Mouse (Mus musculus): ENCODE measurements around the gene Rhox2e.
"Not testable (repeated sequence)": the region's sequence is repeated elsewhere in the genome, so short reads cannot be mapped to it uniquely, and the experiment has no call there.

The Rhox2e gene

DNA sequence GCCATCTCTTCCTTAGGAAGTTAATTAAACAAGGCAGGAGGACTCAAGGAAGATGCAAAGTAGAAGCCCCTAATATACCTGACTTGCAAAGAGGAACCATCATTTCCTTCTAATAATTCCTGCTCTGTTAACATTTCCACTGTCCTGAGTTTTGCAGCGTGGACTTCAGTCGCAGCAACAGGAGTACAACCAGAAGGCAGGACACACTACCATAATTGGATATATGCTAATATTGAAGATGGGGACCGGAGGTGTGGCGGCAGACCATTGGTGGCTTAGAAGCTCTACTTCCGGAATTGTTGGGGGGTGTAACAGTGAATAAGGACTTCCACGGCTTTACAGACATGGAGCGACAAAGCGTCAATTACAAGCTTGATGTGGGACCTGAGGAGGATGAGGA is at the start of gene Rhox2e:
Gene Rhox2e (plus strand): TSS at position 301 of the 400 bp plus-strand sequence.
- DNase-seq: not testable (repeated sequence)

DNA sequence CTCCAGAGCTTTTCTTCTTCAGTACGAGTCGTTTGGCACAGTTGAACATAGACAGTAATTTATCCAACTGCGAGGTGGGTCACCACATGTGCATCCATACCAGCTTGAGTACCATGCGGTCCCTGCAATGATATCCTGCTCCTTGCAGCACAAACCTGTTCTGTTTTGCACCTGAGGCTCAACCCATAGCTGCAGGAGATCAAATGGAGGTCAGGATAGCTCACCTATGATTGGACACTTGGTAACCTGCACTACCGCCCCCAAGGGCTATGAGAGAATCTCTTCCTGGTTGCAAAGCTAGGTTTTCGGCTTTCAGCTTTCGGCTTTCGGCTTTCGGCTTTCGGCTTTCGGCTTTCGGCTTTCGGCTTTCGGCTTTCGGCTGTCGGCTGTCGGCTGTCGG is 16.2 kb upstream of the Rhox2e start, which contains the start of gene Rhox4d:
Gene Rhox4d (plus strand): TSS at position 301 of the 400 bp plus-strand sequence.
- not testable (repeated sequence) for DNase-seq

DNA sequence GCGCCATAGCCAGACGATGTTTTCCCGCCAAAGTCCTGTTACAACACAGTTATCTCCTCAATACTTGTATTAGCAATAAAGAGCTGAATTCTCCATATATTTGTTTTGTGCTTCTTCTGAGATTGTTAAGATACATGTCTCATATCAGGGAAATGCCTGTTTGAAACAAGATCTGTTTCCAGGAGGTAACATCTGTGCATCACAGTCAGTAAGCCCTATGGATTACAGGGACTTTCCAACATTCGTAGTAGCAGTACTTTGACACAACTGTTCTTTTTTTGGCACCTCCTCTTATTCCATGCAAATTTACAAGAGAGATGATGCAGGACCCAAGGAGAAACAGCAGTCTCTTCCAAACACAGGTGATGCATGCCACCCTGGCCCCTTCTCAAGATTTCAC is 11.5 kb downstream of the Rhox2e start, which contains the start of gene Rhox3e:
Gene Rhox3e (plus strand): TSS at position 301 of the 400 bp plus-strand sequence.
- not testable (repeated sequence) for DNase-seq

DNA sequence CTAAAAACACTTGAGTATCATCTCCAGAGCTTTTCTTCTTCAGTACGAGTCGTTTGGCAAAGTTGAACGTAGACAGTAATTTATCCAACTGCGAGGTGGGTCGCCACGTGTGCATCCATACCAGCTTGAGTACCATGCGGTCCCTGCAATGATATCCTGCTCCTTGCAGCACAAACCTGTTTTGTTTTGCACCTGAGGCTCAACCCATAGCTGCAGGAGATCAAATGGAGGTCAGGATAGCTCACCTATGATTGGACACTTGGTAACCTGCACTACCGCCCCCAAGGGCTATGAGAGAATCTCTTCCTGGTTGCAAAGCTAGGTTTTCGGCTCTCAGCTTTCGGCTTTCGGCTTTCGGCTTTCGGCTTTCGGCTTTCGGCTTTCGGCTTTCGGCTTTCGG is 26.9 kb downstream of the Rhox2e start, which contains the start of gene Rhox4e:
Gene Rhox4e (plus strand): TSS at position 301 of the 400 bp plus-strand sequence.
- DNase-seq: not testable (repeated sequence)

DNA sequence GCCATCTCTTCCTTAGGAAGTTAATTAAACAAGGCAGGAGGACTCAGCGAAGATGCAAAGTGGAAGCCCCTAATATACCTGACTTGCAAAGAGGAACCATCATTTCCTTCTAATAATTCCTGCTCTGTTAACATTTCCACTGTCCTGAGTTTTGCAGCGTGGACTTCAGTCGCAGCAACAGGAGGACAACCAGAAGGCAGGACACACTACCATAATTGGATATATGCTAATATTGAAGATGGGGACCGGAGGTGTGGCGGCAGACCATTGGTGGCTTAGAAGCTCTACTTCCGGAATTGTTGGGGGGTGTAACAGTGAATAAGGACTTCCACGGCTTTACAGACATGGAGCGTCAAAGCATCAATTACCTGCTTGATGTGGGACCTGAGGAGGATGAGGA is 40.9 kb downstream of the Rhox2e start, which contains the start of gene Rhox2f:
Gene Rhox2f (plus strand): TSS at position 301 of the 400 bp plus-strand sequence.
- DNase-seq: not testable (repeated sequence)

DNA sequence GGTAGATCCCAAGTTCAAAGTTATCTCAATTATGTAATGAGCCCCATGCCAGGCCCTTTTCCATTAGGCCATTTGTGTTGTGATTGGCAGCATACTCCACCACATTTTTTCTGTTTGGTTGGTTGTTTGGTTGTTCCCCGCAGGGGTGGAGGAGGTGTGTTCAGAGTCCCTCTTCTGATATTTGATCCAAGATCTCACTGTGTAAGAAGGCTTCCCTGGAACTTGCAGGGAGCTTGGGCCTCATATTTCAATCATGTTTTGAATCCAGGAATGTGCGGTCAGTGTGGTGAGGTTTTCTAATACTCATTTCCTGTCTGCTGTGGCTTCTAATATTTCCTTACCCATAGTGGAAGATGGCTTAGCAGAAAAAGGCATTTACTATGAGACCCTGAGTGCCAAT is 42.4 kb downstream of the Rhox2e start:
- not testable (repeated sequence) for DNase-seq

DNA sequence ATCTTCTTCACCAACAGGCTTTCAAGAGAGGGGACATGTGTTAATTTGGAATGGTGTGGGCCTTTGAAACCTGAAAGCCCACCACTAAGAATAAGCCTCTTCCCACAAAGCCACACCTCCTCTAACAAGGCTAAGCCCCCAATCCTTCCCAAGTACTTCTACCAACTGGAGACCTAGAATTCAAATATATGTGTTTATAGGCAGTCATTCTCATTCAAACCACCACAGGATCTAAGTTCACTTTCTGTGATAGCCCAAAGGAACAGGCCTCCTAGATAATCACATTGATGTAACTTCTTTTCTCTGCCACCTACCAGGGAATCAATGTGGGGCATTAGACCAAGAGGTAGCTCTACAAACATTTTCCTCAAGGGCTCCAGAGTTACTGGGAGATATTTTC is 50.4 kb downstream of the Rhox2e start, which contains the start of gene Rhox3f:
Gene Rhox3f (plus strand): TSS at position 301 of the 400 bp plus-strand sequence.
- DNase-seq: not testable (repeated sequence)

Data from kidney, postnatal 36 days (tissue).